ENCODE assay signal across 18 mouse cellular contexts in genomic region chr9:37687941-37688303, GRCm38 (mm10). TPM values are rescaled to one million over a fixed set of nuclear protein-coding genes. Genes with fewer than 3 reads are reported as not detected.
DNase-seq lines count a peak whose midpoint lies in the region; ATAC-seq and TF ChIP-seq lines count a peak whose summit lies in the region.
"Had no signal": no experiment of that assay in that cellular context is flagged by ENCODE, and none has a peak within 500 bp of the region (broad histone marks: within the 10 kb centered on the region; RNA-seq: fewer than 3 reads in every experiment).

No protein-coding gene starts in this region.

- no peaks in the 10 kb centered on the region for H3K4me1 ChIP-seq in forebrain, embryonic 14.5 days (ENCODE audit: control insufficient read depth, insufficient read depth, low read length)
- H3K4me1 ChIP-seq in forebrain, embryonic 12.5 days = no peaks in the 10 kb centered on the region; the same call in 1 of the 2 replicates
- H3K4me1 ChIP-seq in liver, embryonic 14.5 days (replicated peaks; ENCODE audit: control insufficient read depth in 2 of 2, insufficient read depth in 2 of 2, low read length in 1 of 2) = no peaks in the 10 kb centered on the region
- no peaks in the 10 kb centered on the region for H3K4me1 ChIP-seq in liver, embryonic 11.5 days (replicated peaks; ENCODE audit: control insufficient read depth, insufficient read depth, low read length)
- no peaks in the 10 kb centered on the region for H3K4me1 ChIP-seq in E14TG2a.4 (replicated peaks; ENCODE audit: low read depth, low read length)
- no peaks in the 10 kb centered on the region for H3K4me1 ChIP-seq in embryonic fibroblast, embryonic 13.5 days (ENCODE audit: control insufficient read depth, insufficient read depth, low read length)
- H3K4me1 ChIP-seq: heart, embryonic 13.5 days; hindbrain, embryonic 13.5 days; liver, embryonic 12.5 days had no signal

- no peak overlapping the region for H3K9ac ChIP-seq in forebrain, embryonic 14.5 days (ENCODE audit: low read length)
- H3K9ac ChIP-seq in forebrain, embryonic 12.5 days = no peak overlapping the region
- no peak overlapping the region for H3K9ac ChIP-seq in liver, embryonic 14.5 days (replicated peaks)
- no peak overlapping the region for H3K9ac ChIP-seq in liver, embryonic 11.5 days (ENCODE audit: low read depth, low read length)
- H3K9ac ChIP-seq: heart, embryonic 13.5 days; hindbrain, embryonic 13.5 days; liver, embryonic 12.5 days had no signal

- TF ChIP-seq EP300 in liver, embryonic 14.5 days (IDR thresholded peaks at IDR 0.05; ENCODE audit: low read depth) = no peak

- no peak overlapping the region for H3K4me2 ChIP-seq in forebrain, embryonic 14.5 days (ENCODE audit: low read length)
- H3K4me2 ChIP-seq in forebrain, embryonic 12.5 days = no peak overlapping the region
- no peak overlapping the region for H3K4me2 ChIP-seq in liver, embryonic 14.5 days (ENCODE audit: low read depth)
- no peak overlapping the region for H3K4me2 ChIP-seq in liver, embryonic 11.5 days
- H3K4me2 ChIP-seq: heart, embryonic 13.5 days; hindbrain, embryonic 13.5 days; liver, embryonic 12.5 days had no signal

- no peaks in the 10 kb centered on the region for H3K27me3 ChIP-seq in forebrain, embryonic 14.5 days (replicated peaks; ENCODE audit: control insufficient read depth, insufficient read depth, low read length)
- no peaks in the 10 kb centered on the region for H3K27me3 ChIP-seq in forebrain, embryonic 12.5 days
- H3K27me3 ChIP-seq in liver, embryonic 14.5 days (ENCODE audit: control insufficient read depth, insufficient read depth, low read length) = no peaks in the 10 kb centered on the region
- no peaks in the 10 kb centered on the region for H3K27me3 ChIP-seq in liver, embryonic 11.5 days (replicated peaks; ENCODE audit: control insufficient read depth, insufficient read depth, low read length)
- H3K27me3 ChIP-seq in E14TG2a.4 (ENCODE audit: insufficient read depth, low read length) = no peaks in the 10 kb centered on the region
- H3K27me3 ChIP-seq: heart, embryonic 13.5 days; hindbrain, embryonic 13.5 days; liver, embryonic 12.5 days had no signal

- ATAC-seq in forebrain, embryonic 14.5 days = no peak
- no peak for ATAC-seq in forebrain, embryonic 12.5 days (ENCODE audit: low FRiP score)
- ATAC-seq in liver, embryonic 14.5 days (ENCODE audit: insufficient read depth) = no peak
- ATAC-seq in liver, embryonic 11.5 days (replicated peaks; ENCODE audit: low FRiP score) = no peak
- ATAC-seq: liver, embryonic 12.5 days had no signal

- no peaks in the 10 kb centered on the region for H3K9me3 ChIP-seq in forebrain, embryonic 14.5 days (replicated peaks; ENCODE audit: control insufficient read depth, low read length)
- H3K9me3 ChIP-seq in forebrain, embryonic 12.5 days = no peaks in the 10 kb centered on the region
- H3K9me3 ChIP-seq in liver, embryonic 14.5 days (ENCODE audit: control insufficient read depth, low read length) = no peaks in the 10 kb centered on the region
- no peaks in the 10 kb centered on the region for H3K9me3 ChIP-seq in liver, embryonic 11.5 days (ENCODE audit: control insufficient read depth, low read length)
- no peaks in the 10 kb centered on the region for H3K9me3 ChIP-seq in E14TG2a.4 (ENCODE audit: low read length)
- H3K9me3 ChIP-seq: heart, embryonic 13.5 days; hindbrain, embryonic 13.5 days; liver, embryonic 12.5 days had no signal

- H3K36me3 ChIP-seq in forebrain, embryonic 14.5 days (ENCODE audit: control insufficient read depth, insufficient read depth, low read length) = no peaks in the 10 kb centered on the region
- no peaks in the 10 kb centered on the region for H3K36me3 ChIP-seq in forebrain, embryonic 12.5 days (replicated peaks)
- no peaks in the 10 kb centered on the region for H3K36me3 ChIP-seq in liver, embryonic 14.5 days (replicated peaks; ENCODE audit: control insufficient read depth, insufficient read depth, low read depth)
- no peaks in the 10 kb centered on the region for H3K36me3 ChIP-seq in liver, embryonic 11.5 days (ENCODE audit: control insufficient read depth, insufficient read depth, low read length)
- no peaks in the 10 kb centered on the region for H3K36me3 ChIP-seq in E14TG2a.4 (ENCODE audit: insufficient read depth, low read length)
- H3K36me3 ChIP-seq: heart, embryonic 13.5 days; hindbrain, embryonic 13.5 days; liver, embryonic 12.5 days had no signal

- 0 out of 2 replicates have a peak, but pooled peaks have one; percentile 5 for TF ChIP-seq CTCF in liver, embryonic 14.5 days (IDR thresholded peaks at IDR 0.05; ENCODE audit: low read depth)
- TF ChIP-seq CTCF in E14TG2a.4 (conservative IDR thresholded peaks at IDR 0.05; ENCODE audit: low read length) = 0 out of 2 replicates have a peak, but pooled peaks have one; percentile 3
- no peak for TF ChIP-seq CTCF in embryonic fibroblast, embryonic 13.5 days (IDR thresholded peaks at IDR 0.05; ENCODE audit: borderline replicate concordance, insufficient read depth, low read length)

- no peak for TF ChIP-seq POLR2A in embryonic fibroblast, embryonic 13.5 days (IDR thresholded peaks at IDR 0.05; ENCODE audit: low read depth, low read length)

- peak; percentile 2 for DNase-seq in forebrain, embryonic 14.5 days (ENCODE audit: low spot score)
- no peak for DNase-seq in liver, embryonic 14.5 days (ENCODE audit: low read depth in 3 of 3, low spot score in 3 of 3)
- DNase-seq in liver, embryonic 11.5 days (ENCODE audit: low spot score) = no peak
- no peak for DNase-seq in gastrocnemius, postnatal 25 days
- no peak for DNase-seq in lung, postnatal 36 days
- DNase-seq: adrenal gland, postnatal 25 days; cerebellum, postnatal 14 days; kidney, adult 18-20 months had no signal

- H3K27ac ChIP-seq in forebrain, embryonic 14.5 days (ENCODE audit: low read depth, low read length) = no peak overlapping the region
- H3K27ac ChIP-seq in forebrain, embryonic 12.5 days = no peak overlapping the region
- no peak overlapping the region for H3K27ac ChIP-seq in liver, embryonic 14.5 days
- no peak overlapping the region for H3K27ac ChIP-seq in liver, embryonic 11.5 days (ENCODE audit: low read depth, low read length)
- H3K27ac ChIP-seq in embryonic fibroblast, embryonic 13.5 days (ENCODE audit: insufficient read depth, low read length) = peak overlapping the region; percentile 73
- H3K27ac ChIP-seq: heart, embryonic 13.5 days; hindbrain, embryonic 13.5 days; liver, embryonic 12.5 days had no signal

- WGBS in forebrain, embryonic 14.5 days = 39% methylated on average over 3 of the region's 3 CpGs
- WGBS in forebrain, embryonic 12.5 days = 43% methylated on average over 3 of the region's 3 CpGs
- WGBS in liver, embryonic 14.5 days (ENCODE audit: insufficient replicate concordance) = 24% methylated on average over 3 of the region's 3 CpGs
- 44% methylated on average over 3 of the region's 3 CpGs for WGBS in liver, embryonic 11.5 days

- no peak overlapping the region for H3K4me3 ChIP-seq in forebrain, embryonic 14.5 days (ENCODE audit: low read depth, low read length)
- no peak overlapping the region for H3K4me3 ChIP-seq in forebrain, embryonic 12.5 days (replicated peaks)
- no peak overlapping the region for H3K4me3 ChIP-seq in liver, embryonic 14.5 days (ENCODE audit: insufficient read depth in 1 of 2, low read depth in 2 of 2, low read length in 2 of 2)
- no peak overlapping the region for H3K4me3 ChIP-seq in liver, embryonic 11.5 days (ENCODE audit: low read depth, low read length)
- no peak overlapping the region for H3K4me3 ChIP-seq in E14TG2a.4 (replicated peaks; ENCODE audit: low read length)
- no peak overlapping the region for H3K4me3 ChIP-seq in embryonic fibroblast, embryonic 13.5 days (ENCODE audit: insufficient read depth, low read length)
- H3K4me3 ChIP-seq: heart, embryonic 13.5 days; hindbrain, embryonic 13.5 days; liver, embryonic 12.5 days had no signal

RNA-seq across cellular contexts. Expression of gene Panx3, which starts 18.9 kb away (rescaled TPM):
- not detected in 2 replicates for polyA plus RNA-seq in forebrain, embryonic 14.5 days (2014; fragmentation: Nextera tagmentation; extraction: Ambion mirVana)
- polyA plus RNA-seq in forebrain, embryonic 12.5 days (2016; fragmentation: Nextera tagmentation; extraction: Ambion mirVana) = 0.19 TPM in 2 replicates
- not detected in 2 replicates for polyA plus RNA-seq in liver, embryonic 14.5 days (2012; rRNA removed)
- polyA plus RNA-seq in liver, embryonic 14.5 days (2014; fragmentation: Nextera tagmentation; extraction: Ambion mirVana) = not detected in 2 replicates
- not detected in 2 replicates for polyA plus RNA-seq in liver, embryonic 11.5 days (2014; fragmentation: Nextera tagmentation; extraction: Ambion mirVana)
- not detected in 2 replicates for polyA plus RNA-seq in embryonic fibroblast, embryonic 13.5 days (2011; ENCODE audit: insufficient read length, low read depth, missing spikeins)
- total RNA-seq in gastrocnemius, postnatal 25 days (2021) = not detected
- total RNA-seq: left cerebral cortex, postnatal 25 days had no signal
- polyA plus RNA-seq: C2C12; gonadal fat pad, adult 2 months; liver, embryonic 12.5 days had no signal

RNA-seq across cellular contexts. Expression of gene Olfr160, which starts 28.1 kb away (rescaled TPM):
- polyA plus RNA-seq in forebrain, embryonic 14.5 days (2014; fragmentation: Nextera tagmentation; extraction: Ambion mirVana) = not detected in 2 replicates
- polyA plus RNA-seq in forebrain, embryonic 12.5 days (2016; fragmentation: Nextera tagmentation; extraction: Ambion mirVana) = not detected in 2 replicates
- polyA plus RNA-seq in liver, embryonic 14.5 days (2012; rRNA removed) = not detected in 2 replicates
- not detected in 2 replicates for polyA plus RNA-seq in liver, embryonic 14.5 days (2014; fragmentation: Nextera tagmentation; extraction: Ambion mirVana)
- not detected in 2 replicates for polyA plus RNA-seq in liver, embryonic 11.5 days (2014; fragmentation: Nextera tagmentation; extraction: Ambion mirVana)
- polyA plus RNA-seq in embryonic fibroblast, embryonic 13.5 days (2011; ENCODE audit: insufficient read length, low read depth, missing spikeins) = not detected in 2 replicates
- total RNA-seq in gastrocnemius, postnatal 25 days (2021) = not detected
- total RNA-seq: adrenal gland, postnatal 25 days; left cerebral cortex, postnatal 25 days had no signal
- polyA plus RNA-seq: C2C12; gonadal fat pad, adult 2 months; heart, embryonic 13.5 days; hindbrain, embryonic 13.5 days; liver, embryonic 12.5 days; testis, adult 2 months had no signal

RNA-seq across cellular contexts. Expression of gene Tbrg1, which starts 30.8 kb away (rescaled TPM):
- 97.4 and 98.2 TPM in 2 replicates for polyA plus RNA-seq in forebrain, embryonic 14.5 days (2014; fragmentation: Nextera tagmentation; extraction: Ambion mirVana)
- 109 and 114 TPM in 2 replicates for polyA plus RNA-seq in forebrain, embryonic 12.5 days (2016; fragmentation: Nextera tagmentation; extraction: Ambion mirVana)
- 15.7 and 23.1 TPM in 2 replicates for polyA plus RNA-seq in liver, embryonic 14.5 days (2012; rRNA removed)
- polyA plus RNA-seq in liver, embryonic 14.5 days (2014; fragmentation: Nextera tagmentation; extraction: Ambion mirVana) = 47.0 and 54.5 TPM in 2 replicates
- 127 and 128 TPM in 2 replicates for polyA plus RNA-seq in liver, embryonic 11.5 days (2014; fragmentation: Nextera tagmentation; extraction: Ambion mirVana)
- polyA plus RNA-seq in embryonic fibroblast, embryonic 13.5 days (2011; ENCODE audit: insufficient read length, low read depth, missing spikeins) = 140 and 159 TPM in 2 replicates
- total RNA-seq in gastrocnemius, postnatal 25 days (2021) = 10 to 100 TPM; 28.7 to 32.5 TPM

RNA-seq across cellular contexts. Expression of gene Olfr874, which starts 57.0 kb away (rescaled TPM):
- polyA plus RNA-seq in forebrain, embryonic 14.5 days (2014; fragmentation: Nextera tagmentation; extraction: Ambion mirVana) = not detected in 2 replicates
- polyA plus RNA-seq in forebrain, embryonic 12.5 days (2016; fragmentation: Nextera tagmentation; extraction: Ambion mirVana) = not detected in 2 replicates
- polyA plus RNA-seq in liver, embryonic 14.5 days (2012; rRNA removed) = not detected in 2 replicates
- not detected in 2 replicates for polyA plus RNA-seq in liver, embryonic 14.5 days (2014; fragmentation: Nextera tagmentation; extraction: Ambion mirVana)
- not detected in 2 replicates for polyA plus RNA-seq in liver, embryonic 11.5 days (2014; fragmentation: Nextera tagmentation; extraction: Ambion mirVana)
- not detected in 2 replicates for polyA plus RNA-seq in embryonic fibroblast, embryonic 13.5 days (2011; ENCODE audit: insufficient read length, low read depth, missing spikeins)
- total RNA-seq in gastrocnemius, postnatal 25 days (2021) = not detected
- total RNA-seq: adrenal gland, postnatal 25 days; left cerebral cortex, postnatal 25 days had no signal
- polyA plus RNA-seq: C2C12; gonadal fat pad, adult 2 months; heart, embryonic 13.5 days; hindbrain, embryonic 13.5 days; liver, embryonic 12.5 days had no signal
